Mouse (Mus musculus) lung, adult 18-20 months (tissue): ENCODE results near the gene Fam71b.

ENCODE experiments used
- DNase-seq, 2 experiments: peaks; one replicate each; pipeline ENCODE4 v3.0.0; 2022; ENCODE audit warnings: mixed read lengths in 2 of 2

Gene Fam71b

DNA sequence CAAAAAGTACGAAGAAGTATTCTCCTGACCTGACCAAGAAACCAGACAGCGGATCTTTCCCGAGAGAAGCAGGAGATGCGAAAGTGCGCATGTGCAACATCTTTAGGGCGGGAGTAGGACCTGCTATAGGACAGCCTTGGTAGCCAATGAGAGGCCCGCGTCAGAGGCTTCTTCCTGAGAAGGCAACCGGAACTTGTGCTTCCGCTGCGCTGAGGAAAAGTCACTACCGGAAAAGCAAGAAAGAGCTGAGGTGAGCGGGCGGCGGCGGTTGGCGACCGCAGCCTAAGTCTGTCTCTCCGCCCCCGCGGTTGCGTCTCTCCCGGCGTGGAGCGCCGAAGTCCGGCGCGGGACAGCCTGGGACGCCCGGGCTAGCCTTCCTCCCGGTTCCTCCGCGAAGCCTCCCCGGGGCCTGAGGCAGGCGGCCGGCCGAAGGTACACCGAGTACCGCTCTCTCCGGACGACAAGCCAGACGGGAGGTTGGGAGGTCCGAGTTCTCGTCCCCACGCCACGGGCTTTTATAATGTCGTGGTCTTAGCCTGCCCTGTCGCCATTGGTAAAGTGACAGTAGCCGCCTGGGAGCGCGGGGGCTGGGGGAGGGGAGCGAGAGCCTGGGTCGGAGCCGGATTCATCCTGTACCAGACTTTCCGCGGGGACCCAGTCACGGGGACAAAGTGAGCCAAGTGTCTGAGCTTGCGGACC, 40.5 kb downstream of the Fam71b start, which contains the start of gene Med7:
Med7 (plus strand) TSS at position 166 of the 699 bp plus-strand sequence.
- peak; percentile 97 to 98 for DNase-seq

DNA sequence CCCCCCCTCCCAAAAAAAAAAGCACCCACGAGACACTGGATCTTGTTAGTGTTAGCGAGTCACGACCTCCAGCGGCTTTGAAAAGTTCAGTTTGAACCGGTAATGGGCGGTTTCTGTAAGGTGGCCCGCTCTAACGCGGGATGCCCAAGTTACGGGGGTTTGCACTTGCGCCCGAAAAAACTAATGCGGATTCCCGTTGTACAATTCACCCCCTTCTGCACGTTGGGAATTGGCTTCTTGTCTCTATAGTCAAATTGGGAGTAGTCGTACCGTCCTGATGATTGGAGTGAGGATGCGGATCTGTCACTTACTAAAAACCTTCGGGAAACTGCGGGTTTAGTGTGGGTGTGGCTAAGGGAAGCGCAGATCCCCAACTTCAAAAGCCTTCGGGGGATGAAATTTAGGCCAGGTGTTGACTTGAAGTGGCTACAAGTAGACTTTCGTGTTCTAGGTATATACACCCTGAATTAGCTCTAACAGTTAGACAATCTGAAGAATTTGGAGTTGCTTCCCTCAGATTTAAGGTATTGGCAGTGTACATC, 41.2 kb downstream of the Fam71b start:
- DNase-seq: peak in 1 of 2 experiments; percentile 13

DNA sequence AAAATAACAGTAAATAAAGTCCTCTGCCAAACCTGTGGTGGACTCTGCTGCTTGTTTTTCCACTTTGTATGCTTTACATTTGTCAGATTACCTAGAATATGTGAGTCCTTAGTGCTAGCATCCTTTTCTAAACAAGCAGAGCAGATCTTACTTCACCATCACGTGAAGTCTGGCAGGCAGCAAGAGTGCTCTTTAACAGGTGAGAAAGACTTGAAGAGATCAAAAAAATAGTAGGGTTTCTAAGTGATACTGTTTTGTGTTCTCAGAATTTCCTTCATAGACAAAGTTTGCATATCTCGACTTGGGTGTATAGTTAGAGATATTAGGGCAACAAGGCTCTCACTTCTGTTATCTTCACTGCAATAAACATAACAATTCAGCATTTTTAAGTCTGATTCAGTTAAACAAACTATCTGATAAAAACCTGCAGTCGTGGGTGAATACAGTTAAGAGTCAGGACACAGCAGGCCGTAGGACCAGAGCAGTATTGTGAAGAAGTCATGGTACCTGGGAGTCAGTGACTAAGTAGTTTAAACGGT, 42.7 kb downstream of the Fam71b start:
- no peak for DNase-seq

DNA sequence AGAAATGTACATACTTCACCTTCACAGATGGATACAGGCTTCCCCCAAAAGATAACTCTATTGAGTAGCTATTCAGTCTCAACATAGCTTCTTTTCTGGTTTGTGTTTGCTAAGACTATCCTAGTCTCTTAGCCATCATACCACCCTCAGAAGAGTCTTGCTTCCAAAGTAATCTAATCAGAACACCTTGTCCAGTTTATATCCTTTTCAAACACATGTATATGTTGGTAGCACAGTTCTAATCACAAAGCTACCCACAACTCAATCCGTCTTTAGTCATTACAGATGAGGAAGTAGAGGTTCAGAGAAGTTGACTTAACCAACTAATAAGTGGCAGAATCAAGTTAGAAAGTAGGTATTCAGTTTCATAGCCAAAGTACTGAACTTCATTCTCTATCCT, 45.4 kb downstream of the Fam71b start:
- DNase-seq: no peak

DNA sequence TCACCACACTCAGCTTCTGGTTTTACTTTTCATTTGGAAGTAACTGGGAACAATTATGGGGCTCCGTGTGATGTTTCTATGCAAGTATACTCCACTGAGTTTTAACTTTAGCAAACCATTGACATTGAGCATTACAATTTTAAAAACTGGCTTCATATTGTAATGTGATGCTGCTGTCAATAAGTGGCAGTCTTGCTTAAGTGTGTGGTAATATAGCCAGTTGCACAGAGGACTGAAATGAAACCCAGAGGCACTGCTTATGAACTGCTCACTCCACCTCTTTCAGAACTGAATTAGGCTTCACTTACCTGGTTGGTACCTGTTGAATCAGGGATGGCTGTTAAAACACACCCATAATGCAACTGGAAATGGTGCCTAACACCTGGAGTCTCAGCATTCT, 46.8 kb downstream of the Fam71b start:
- no peak for DNase-seq

DNA sequence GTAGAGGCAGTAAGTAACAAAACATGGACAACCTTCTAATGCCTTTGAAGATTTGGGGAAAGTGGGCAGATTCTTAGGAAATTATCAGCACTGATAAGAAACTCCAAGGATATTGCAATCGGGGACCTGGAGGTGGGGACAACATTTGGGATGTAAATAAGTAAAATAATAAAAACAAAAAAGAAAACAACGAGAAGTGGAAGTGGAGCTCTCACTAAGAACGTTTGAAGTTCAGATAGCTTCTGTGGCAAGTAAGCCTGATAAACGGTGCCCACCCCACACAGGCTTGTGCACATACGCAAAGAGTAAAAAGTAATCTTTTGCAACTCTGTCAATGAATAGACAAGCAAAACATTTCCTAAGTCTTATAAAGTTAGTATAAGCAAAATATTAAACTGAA, 47.6 kb downstream of the Fam71b start:
- DNase-seq: no peak

DNA sequence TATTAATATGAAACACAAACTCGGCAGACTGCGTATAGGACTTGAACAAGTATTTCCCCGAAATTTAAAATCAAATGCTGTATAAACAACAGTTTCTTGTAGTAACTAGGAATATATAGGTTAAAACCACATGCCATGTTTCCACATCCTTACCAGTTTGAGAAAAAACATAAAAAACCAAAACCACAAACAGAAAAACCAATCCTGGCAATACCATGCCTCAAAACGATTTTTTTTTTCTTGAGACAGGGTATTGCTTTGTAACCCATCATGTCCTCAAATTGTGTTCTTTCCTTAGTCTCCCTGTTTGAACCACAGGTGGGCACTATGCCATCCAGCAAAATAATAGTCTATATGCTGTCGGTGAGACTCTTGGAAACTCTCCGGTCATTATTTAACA, 49.8 kb downstream of the Fam71b start:
- no peak for DNase-seq

DNA sequence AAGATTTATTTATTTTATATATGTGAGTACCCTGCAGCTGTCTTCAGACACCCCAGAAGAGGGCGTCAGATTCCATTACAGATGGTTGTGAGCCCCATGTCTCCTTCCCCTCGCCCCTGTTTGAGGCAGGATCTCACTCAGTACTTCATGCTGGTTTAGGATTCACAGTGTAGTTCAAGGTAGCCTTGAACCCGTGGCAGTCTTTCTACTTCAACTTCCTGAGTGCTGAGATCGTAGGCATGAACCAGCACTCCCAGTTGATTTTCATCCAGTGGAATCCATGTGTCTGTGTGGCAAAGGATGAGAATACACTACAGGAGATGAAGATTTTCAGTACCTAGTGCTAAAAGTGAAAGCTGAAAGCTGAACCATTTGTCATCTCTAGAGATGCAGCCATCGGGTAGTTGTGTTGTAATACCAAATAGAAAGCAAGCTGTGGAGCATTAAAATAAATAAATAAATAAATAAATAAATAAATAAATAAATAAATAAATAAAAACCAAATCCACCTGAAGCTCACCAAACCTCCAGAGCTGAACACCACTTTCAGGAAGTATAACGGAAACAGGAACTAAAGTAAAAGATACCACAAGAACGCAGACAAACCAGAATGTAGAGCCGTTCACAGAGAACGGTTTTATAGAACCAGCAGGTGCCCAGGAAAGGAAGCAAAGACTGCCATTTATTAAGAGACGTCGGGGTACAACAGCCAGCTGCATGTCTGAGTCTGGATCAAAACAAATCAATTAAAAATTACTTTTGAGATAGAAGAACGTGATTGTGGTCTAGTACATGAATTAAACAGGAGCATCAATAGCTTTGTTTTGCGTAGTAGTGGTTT, 51.5 kb downstream of the Fam71b start:
- no peak for DNase-seq

DNA sequence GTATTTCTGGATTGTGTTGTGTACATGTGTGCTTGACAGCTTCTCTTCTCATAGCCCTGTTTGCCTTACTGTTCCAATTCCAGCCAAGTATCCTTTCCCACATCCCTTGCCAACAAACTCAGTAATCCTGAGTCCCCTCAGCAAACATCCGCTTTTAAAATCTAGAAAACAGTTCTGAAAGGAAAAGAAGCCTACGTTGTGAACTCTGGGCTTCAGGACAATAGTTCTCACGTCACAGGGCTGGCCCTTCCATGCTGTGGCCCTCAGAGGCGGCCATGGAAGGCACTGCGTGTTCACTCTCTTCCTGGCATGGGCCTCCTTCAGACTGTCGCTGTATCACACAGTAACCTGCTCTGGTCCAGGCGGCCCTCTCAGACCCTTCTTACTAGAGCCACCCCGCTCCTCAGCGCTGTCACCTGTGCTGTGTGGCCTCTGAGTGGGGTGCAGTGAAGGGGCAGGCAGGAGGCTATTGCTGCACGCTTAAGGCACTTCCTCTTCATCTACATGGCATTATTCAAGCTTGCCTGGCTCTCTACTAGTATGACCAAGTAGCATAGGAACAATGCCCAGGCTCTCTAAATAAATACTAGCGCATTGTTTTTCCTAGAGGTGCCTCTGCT, 53.2 kb downstream of the Fam71b start:
- DNase-seq: no peak

DNA sequence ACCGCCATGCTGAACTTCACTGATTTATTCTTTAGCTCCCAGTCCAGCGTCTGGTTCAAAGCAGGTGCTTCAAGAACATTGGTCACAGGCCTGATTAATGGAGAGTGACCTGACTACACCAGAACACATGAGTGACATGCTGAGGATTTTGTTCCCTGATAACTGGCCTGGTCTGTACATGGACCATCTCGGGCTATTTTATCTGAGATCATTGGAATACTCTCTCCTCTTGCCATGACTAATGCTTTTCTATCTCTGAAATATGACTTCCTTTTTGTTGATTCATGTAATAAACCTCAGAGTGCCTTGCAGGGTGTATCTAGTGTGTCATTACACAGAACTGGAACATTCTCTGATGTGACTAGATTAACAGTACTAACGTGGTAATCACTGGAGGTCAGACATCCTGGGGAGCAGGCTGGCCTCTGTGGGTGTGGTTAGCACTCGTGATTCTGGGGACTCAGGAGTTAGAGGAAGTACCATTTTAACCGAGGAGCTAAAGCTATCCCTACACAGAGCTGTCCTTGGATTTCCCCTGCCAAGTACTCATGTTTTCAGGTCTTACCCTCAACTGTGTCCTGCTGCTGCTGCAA, 58.2 kb downstream of the Fam71b start, which contains the start of gene Havcr2:
Havcr2 (plus strand) TSS at position 483 of the 593 bp plus-strand sequence.
- peak; percentile 31 to 43 for DNase-seq
